Mouse (Mus musculus) heart, adult 2 months (tissue): ENCODE data around the gene Atp12a. TPM values are rescaled to one million over a fixed set of nuclear protein-coding genes. Genes with fewer than 3 reads are reported as not detected.

Experiments used
- DNase-seq, 2 experiments: peaks; one replicate each; pipeline ENCODE4 v3.0.0; 2021
- H3K27ac ChIP-seq: fragments of 200-600 bp; 2 replicates; pipeline ENCODE4 v1.8.1; 2022
- H3K27me3 ChIP-seq: fragments of 200-500 bp; 2 replicates; pipeline ENCODE4 v1.6.1; 2012; ENCODE audit warnings: mild to moderate bottlenecking, low read length, inconsistent platforms, mixed read lengths; ENCODE audit not compliant: control insufficient read depth, insufficient read depth
- H3K36me3 ChIP-seq: fragments of 200-500 bp; 2 replicates; pipeline ENCODE4 v1.6.1; 2012; ENCODE audit warnings: low read length, inconsistent platforms; ENCODE audit not compliant: control insufficient read depth, insufficient read depth
- H3K4me1 ChIP-seq: fragments of 200-500 bp; 2 replicates; pipeline ENCODE4 v1.6.1; 2011; ENCODE audit warnings: low read length; ENCODE audit not compliant: control insufficient read depth, insufficient read depth
- H3K4me3 ChIP-seq: fragments of 200-600 bp; 2 replicates; pipeline ENCODE4 v1.8.1; 2022
- H3K79me2 ChIP-seq: fragments of 200-500 bp; replicated peaks from 2 replicates; pipeline ENCODE4 v1.6.1; 2012; ENCODE audit warnings: mild to moderate bottlenecking, inconsistent platforms, low read length, moderate library complexity, mixed read lengths; ENCODE audit not compliant: control insufficient read depth, insufficient read depth
- H3K9ac ChIP-seq: fragments of 200-500 bp; 2 replicates; pipeline ENCODE4 v1.6.1; 2012; ENCODE audit warnings: low read depth, mild to moderate bottlenecking, control low read depth, inconsistent platforms, low read length, mixed read lengths
- CTCF ChIP-seq: fragments of 200-600 bp; IDR thresholded peaks from 2 replicates; pipeline ENCODE4 v1.8.1; 2022; ENCODE audit warnings: antibody characterized with exemption, mild to moderate bottlenecking, moderate library complexity
- EP300 ChIP-seq: fragments of 200-500 bp; IDR thresholded peaks from 2 replicates; pipeline ENCODE4 v1.6.1; 2011; ENCODE audit warnings: low read depth, low read length, control low read depth; ENCODE audit not compliant: insufficient read depth
- POLR2A ChIP-seq: fragments of 200-500 bp; IDR thresholded peaks from 2 replicates; pipeline ENCODE4 v1.6.1; 2011; ENCODE audit warnings: mild to moderate bottlenecking, low read depth, low read length, control low read depth; ENCODE audit not compliant: insufficient read depth
- WGBS: fragments of 180-500 bp; shearing (Covaris S2); methylation state at CpG from one replicate; pipeline ENCODE4 v1.1.7; 2018; 5-methylcytosine and 5-hydroxymethylcytosine counted together
- intact Hi-C: fragments of 180-260 bp; cut with DNase I; formaldehyde crosslinking; loops from one replicate; pipeline ENCODE4 v1.15.1; 2025
- polyA plus RNA-seq: library from polyadenylated mRNA; depleted of rRNA; stranded (reverse); fragments of >200 nt; gene quantifications from 2 replicates; pipeline ENCODE4 v1.2.3, GENCODE M21; 2012
- total RNA-seq, 2 experiments: library from RNA; stranded (reverse); gene quantifications; 2 replicates each; pipeline ENCODE4 v1.2.3; 2021

Gene Atp12a
- total and polyA plus RNA-seq, 3 experiments, result not detected

DNA sequence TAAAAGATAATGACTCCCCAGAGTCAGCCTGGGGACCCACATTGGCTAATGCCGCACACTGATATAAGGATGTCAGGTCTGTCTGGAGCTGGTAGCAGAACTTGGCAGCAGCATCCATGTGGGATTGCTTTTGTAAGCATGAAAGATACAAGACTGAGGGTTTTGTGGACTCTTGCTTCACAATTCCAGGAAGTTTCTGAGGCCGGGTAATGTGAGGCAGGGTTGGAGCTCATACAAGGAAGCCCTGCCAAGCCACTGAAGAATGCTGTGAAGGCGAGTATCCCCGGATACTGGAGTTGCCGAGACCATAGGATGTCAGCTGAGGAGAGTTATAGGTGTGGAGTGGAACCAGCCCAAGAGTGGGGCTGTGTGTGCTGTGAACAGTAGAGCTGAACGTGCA lies 5.7 kb upstream of the Atp12a start:
- Histone ChIP-seq H3K27me3 (peaks cover 2% of the 10 kb centered on the region), H3K36me3 (no peaks in the 10 kb centered on the region), H3K4me1 (no peaks in the 10 kb centered on the region), H3K4me3 (no peak overlapping the region), H3K79me2 (no peaks in the 10 kb centered on the region), H3K27ac (no peak overlapping the region), H3K9ac (no peak overlapping the region)
- 45% methylated on average over 6 of the region's 6 CpGs for WGBS
- no peak for TF ChIP-seq CTCF
- TF ChIP-seq POLR2A, result no peak
- no peak for TF ChIP-seq EP300
- DNase-seq, result no peak
- intact Hi-C loops, result no loop called here

DNA sequence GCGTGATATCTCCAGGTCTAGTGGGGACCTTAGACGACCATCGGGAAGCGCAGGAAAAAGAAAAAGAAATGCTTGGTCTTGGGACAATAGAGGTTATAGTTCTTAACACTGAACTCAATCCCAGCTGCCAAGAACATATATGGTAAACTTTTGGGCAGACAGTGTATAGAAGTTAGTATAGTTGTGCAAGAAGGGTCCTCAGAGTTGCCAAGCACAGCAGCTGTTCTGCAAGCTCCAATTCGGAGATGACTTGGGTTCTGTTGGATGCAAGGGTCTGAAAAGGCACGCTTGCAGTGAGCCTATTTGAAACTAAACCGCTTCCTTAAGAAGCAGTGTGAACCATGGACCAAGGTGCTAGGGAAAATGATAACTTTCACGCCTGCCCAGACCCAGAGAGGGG lies 424 bp downstream of the Atp12a start:
- WGBS, result 29% methylated on average over 8 of the region's 8 CpGs
- no peaks in the 10 kb centered on the region for H3K79me2 ChIP-seq
- TF ChIP-seq POLR2A (no peak), EP300 (no peak), CTCF (no peak)
- DNase-seq, result no peak
- no peak overlapping the region for H3K27ac ChIP-seq
- no peaks in the 10 kb centered on the region for H3K4me1 ChIP-seq
- H3K9ac ChIP-seq, result no peak overlapping the region
- H3K27me3 ChIP-seq, result peaks cover 10% of the 10 kb centered on the region
- no peaks in the 10 kb centered on the region for H3K36me3 ChIP-seq
- intact Hi-C loops, result no loop called here
- H3K4me3 ChIP-seq, result no peak overlapping the region

DNA sequence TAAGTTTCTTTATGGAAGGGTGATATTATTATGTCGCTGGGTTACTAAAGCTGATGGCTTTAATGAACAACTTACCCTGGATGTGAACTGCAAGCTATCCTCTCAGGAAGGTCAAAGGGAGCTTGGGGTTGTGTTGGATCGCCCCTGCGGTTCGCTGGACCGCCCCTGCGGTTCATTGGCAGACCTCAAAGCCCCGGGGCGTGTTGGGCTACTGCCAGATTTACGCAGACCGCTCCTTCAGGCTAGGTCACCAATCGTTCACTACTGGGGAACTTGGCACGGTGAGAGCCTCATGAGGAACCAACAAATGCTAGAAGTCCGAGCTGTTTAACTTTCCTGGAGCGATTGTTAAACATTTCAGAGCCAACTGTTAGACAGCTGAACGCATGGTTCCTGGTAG lies 1.8 kb downstream of the Atp12a start:
- Histone ChIP-seq H3K27me3 (peaks cover 10% of the 10 kb centered on the region), H3K36me3 (no peaks in the 10 kb centered on the region), H3K4me1 (no peaks in the 10 kb centered on the region), H3K79me2 (no peaks in the 10 kb centered on the region), H3K4me3 (no peak overlapping the region), H3K27ac (no peak overlapping the region), H3K9ac (no peak overlapping the region)
- no peak for DNase-seq
- no peak for TF ChIP-seq CTCF
- TF ChIP-seq EP300, result no peak
- 29% methylated on average over 15 of the region's 15 CpGs for WGBS
- intact Hi-C loops, result no loop called here

DNA sequence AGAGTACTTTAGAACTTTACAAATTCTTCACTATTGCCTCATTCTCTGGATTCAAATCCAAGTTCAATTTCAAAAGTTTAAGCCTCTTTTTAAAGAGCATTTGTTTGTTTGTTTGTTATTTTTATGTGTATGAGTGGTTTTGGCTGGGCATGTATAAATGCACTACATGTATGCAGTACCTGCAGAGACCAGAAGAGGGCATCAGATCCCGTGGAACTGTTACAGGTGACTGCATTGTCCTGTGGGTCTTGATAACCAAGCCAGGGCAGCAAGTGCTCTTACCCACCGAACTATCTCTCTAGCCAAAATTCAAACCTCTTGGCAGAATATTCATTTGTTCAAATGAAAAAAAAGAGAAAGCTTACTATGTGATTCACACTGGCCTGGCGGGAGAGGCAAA lies 4.0 kb downstream of the Atp12a start:
- no peak for DNase-seq
- no peaks in the 10 kb centered on the region for H3K79me2 ChIP-seq
- no peak overlapping the region for H3K4me3 ChIP-seq
- WGBS, result 52% methylated on average over 3 of the region's 3 CpGs
- TF ChIP-seq EP300, result no peak
- peak; percentile 55 for TF ChIP-seq CTCF
- no peak for TF ChIP-seq POLR2A
- no peak overlapping the region for H3K9ac ChIP-seq
- H3K27me3 ChIP-seq, result peaks cover 8% of the 10 kb centered on the region
- intact Hi-C loops, result no loop called here
- no peak overlapping the region for H3K27ac ChIP-seq
- no peaks in the 10 kb centered on the region for H3K36me3 ChIP-seq
- H3K4me1 ChIP-seq, result no peaks in the 10 kb centered on the region

DNA sequence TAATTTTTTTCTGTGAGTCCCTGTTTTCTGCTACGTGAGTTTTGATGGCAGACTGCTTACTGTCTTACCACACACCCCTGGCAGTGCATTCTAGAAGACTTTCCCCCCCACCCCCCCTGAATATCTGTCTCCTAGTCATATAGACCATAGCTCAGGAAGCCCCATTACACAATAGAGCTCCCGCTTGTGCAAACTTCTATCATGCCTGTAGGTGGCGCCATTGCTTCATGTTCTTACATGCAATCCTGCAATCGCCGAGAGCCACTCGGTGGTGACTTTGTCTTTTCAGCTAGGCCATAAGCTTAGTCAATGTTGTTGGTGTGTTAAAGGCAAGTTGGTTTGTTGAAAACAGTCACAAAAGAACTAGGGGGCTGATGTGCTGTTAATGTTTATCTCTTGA lies 10.9 kb downstream of the Atp12a start:
- TF ChIP-seq EP300 (no peak), CTCF (peak; percentile 77)
- WGBS, result 2% methylated on average over 6 of the region's 6 CpGs

DNA sequence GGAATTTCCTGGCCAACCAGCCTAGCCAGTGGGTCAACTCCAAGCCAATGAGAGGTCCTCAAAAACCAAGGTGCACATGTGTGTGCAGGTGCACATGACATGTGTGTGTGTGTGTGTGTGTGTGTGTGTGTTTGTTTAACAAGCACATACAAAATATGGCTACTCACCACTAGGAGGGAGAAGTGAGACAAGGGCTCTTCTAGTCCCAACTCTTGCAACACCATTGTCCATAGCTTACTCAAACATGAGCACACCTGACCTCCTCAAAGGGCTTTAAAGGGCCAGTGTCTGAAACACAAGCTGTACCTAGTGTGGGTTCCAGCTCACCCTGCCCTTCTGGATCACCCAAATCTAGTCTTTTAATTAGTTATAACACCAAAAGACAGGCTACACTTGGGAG lies 12.9 kb downstream of the Atp12a start:
- Histone ChIP-seq H3K79me2 (no peaks in the 10 kb centered on the region), H3K27ac (no peak overlapping the region), H3K4me3 (no peak overlapping the region), H3K36me3 (no peaks in the 10 kb centered on the region), H3K27me3 (no peaks in the 10 kb centered on the region), H3K9ac (no peak overlapping the region), H3K4me1 (no peaks in the 10 kb centered on the region)
- TF ChIP-seq CTCF (no peak), EP300 (no peak), POLR2A (no peak)
- intact Hi-C loops, result loop anchor here (10.0 kb wide), 3 partner anchors 87 to 687 kb away; no protein-coding TSS in a partner anchor
- no peak for DNase-seq

More for the DNA sequence above, 10.9 kb downstream of the Atp12a start:
- no peaks in the 10 kb centered on the region for H3K27me3 ChIP-seq
- no peaks in the 10 kb centered on the region for H3K4me1 ChIP-seq
- intact Hi-C loops, result loop anchor here (10.0 kb wide), 3 partner anchors 89 to 689 kb away; no protein-coding TSS in a partner anchor
- H3K36me3 ChIP-seq, result no peaks in the 10 kb centered on the region
- H3K9ac ChIP-seq, result no peak overlapping the region
- no peak overlapping the region for H3K27ac ChIP-seq
- peak; percentile 57 to 66 for DNase-seq
- no peak overlapping the region for H3K4me3 ChIP-seq
- no peaks in the 10 kb centered on the region for H3K79me2 ChIP-seq
